Mouse (Mus musculus) bone marrow, adult 2 months (tissue): ENCODE measurements around the gene Pde4d.

Experiments
- CTCF ChIP-seq: fragments of 200-500 bp; IDR thresholded peaks from 2 replicates; pipeline ENCODE4 v1.5.1; 2011; ENCODE audit warnings: low read length, control low read depth; ENCODE audit not compliant: control insufficient read depth, insufficient read depth
- POLR2A ChIP-seq: fragments of 200-500 bp; IDR thresholded peaks from 2 replicates; pipeline ENCODE4 v1.6.1; 2011; ENCODE audit warnings: low read depth, mild to moderate bottlenecking, control low read depth, low read length, borderline replicate concordance; ENCODE audit not compliant: control insufficient read depth

DNA sequence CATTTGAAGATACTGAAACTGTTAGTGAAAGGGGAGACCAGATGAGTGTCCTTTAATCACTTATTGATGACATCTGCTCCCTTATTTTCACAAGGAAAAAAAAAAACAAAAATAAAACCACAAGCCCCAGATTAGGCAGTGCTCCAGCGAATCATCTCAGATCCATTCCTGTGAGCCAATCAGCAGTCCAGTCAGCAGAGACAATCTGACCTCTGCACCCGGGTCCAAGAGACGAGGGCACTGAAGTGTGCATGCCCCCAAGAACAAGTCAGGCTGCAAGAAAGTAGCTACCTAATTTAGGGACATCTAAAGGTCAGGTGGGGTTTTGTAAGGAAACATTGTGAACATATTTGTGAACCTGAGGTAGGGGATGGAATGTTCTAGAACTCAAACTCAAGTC is 1102.1 kb downstream of the Pde4d start:
- TF ChIP-seq CTCF, result no peak
- no peak for TF ChIP-seq POLR2A
